Mouse (Mus musculus) midbrain, embryonic 16.5 days (tissue): ENCODE results near the gene Cd81. TPM values are rescaled to one million over a fixed set of nuclear protein-coding genes. Genes with fewer than 3 reads are reported as not detected.

Experiments used
- ATAC-seq: fragments of 200-750 bp; cut with Nextera tagmentation; 2 replicates; pipeline ENCODE4 v1.8.0; 2017; ENCODE audit warnings: moderate TSS enrichment
- H3K27ac ChIP-seq: fragments of 300-500 bp; sonication (generic); 2 replicates; pipeline ENCODE4 v1.5.1; 2014; ENCODE audit warnings: mild to moderate bottlenecking, low read length, mixed read lengths
- H3K27me3 ChIP-seq: fragments of 300-500 bp; sonication (generic); 2 replicates; pipeline ENCODE4 v1.6.1; 2014; ENCODE audit warnings: low read depth, low read length, mixed read lengths; ENCODE audit not compliant: control insufficient read depth, insufficient read depth
- H3K36me3 ChIP-seq: fragments of 300-500 bp; sonication (generic); 2 replicates; pipeline ENCODE4 v1.6.1; 2014; ENCODE audit warnings: mild to moderate bottlenecking, low read length, moderate library complexity, mixed read lengths; ENCODE audit not compliant: control insufficient read depth, insufficient read depth
- H3K4me1 ChIP-seq: fragments of 300-500 bp; sonication (generic); 2 replicates; pipeline ENCODE4 v1.6.1; 2014; ENCODE audit warnings: mild to moderate bottlenecking, low read length, mixed read lengths; ENCODE audit not compliant: control insufficient read depth, insufficient read depth
- H3K4me2 ChIP-seq: fragments of 300-500 bp; sonication (generic); 2 replicates; pipeline ENCODE4 v1.6.1; 2014; ENCODE audit warnings: mild to moderate bottlenecking, low read length, mixed read lengths
- H3K4me3 ChIP-seq: fragments of 300-500 bp; sonication (generic); 2 replicates; pipeline ENCODE4 v1.5.1; 2014; ENCODE audit warnings: low read depth, mild to moderate bottlenecking, low read length, moderate library complexity, mixed read lengths
- H3K9ac ChIP-seq: fragments of 300-500 bp; sonication (generic); 2 replicates; pipeline ENCODE4 v1.6.1; 2014; ENCODE audit warnings: low read depth, low read length, mixed read lengths
- H3K9me3 ChIP-seq: fragments of 300-500 bp; sonication (generic); replicated peaks from 2 replicates; pipeline ENCODE4 v1.6.1; 2014; ENCODE audit warnings: mild to moderate bottlenecking, low read length, mixed read lengths; ENCODE audit not compliant: control insufficient read depth, poor library complexity, severe bottlenecking
- WGBS: fragments of 180-500 bp; shearing (Covaris S2); extraction: QIAGEN DNeasy Blood & Tissue Kit; methylation state at CpG from one replicate; pipeline ENCODE4 v1.1.7; 2014; 5-methylcytosine and 5-hydroxymethylcytosine counted together
- polyA plus RNA-seq: library from polyadenylated mRNA; unstranded; fragments of >200 nt; fragmentation: Nextera tagmentation; extraction: Ambion mirVana; gene quantifications from 2 replicates; pipeline ENCODE4 v1.2.1, GENCODE M21; 2015

The Cd81 gene
- polyA plus RNA-seq, 1 experiment from 2014 or later: 411 TPM

- H3K4me3 ChIP-seq: no peak overlapping the region
- H3K27ac ChIP-seq: no peak overlapping the region
- H3K27me3 ChIP-seq: no peaks in the 10 kb centered on the region
- no peak for ATAC-seq
- H3K4me1 ChIP-seq: no peaks in the 10 kb centered on the region
- H3K36me3 ChIP-seq: no peaks in the 10 kb centered on the region
- WGBS: 75% methylated on average over 3 of the region's 3 CpGs
- no peak overlapping the region for H3K9ac ChIP-seq
- no peaks in the 10 kb centered on the region for H3K9me3 ChIP-seq
- no peak overlapping the region for H3K4me2 ChIP-seq
Measured at GRCm38 (mm10) chr7:143093847-143094246, 41.3 kb downstream of the Cd81 start.

DNA sequence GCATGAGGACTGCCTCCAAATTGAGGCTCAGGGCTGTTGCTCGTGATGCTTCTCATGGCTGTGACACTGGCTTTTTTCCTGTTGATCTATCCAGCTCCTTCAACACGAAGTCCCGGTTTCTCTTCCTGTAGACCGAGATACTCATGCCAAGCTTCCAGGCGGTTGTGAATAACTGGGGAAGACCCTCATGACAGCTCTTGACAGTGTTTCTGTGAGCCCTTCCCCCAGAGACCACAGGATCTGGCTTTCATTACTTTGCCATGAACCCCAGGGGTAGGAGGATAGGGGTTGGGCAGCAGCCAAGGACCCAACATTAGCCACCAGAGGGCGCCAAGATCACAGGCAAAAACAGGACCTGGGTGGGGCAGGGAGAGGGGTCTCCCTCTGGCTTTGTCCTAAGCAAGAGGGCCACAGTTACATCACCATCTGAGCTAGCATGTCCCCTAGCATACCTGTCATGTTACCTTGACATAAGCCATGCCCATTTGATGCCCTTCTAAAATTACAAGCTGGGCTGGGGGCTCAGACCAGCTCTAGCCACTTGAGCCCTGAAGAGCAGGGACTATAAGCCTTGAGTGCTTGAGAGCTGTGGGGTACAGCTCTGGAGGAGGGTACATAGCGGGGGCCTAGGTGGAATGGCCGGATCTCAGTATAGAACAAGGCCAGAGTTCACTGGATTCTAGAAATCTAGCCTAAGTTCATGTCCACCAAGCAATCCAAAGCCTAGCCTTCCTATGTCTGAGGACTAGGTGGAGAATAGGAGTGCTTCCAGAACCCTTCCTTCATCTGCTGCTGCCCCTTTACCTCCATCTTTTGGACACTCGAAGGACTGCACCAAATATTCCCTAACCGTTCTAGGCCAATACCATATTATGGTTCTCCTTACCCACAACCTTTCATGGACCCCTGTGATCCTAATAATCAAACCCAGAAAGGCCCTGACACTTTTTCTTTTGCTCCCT lies 42.3 kb downstream of the Cd81 start, which contains the start of gene Trpm5:
TSS of gene Trpm5 (minus strand) at position 51 of the 962 bp plus-strand sequence.
- ATAC-seq: no peak
- H3K27ac ChIP-seq: no peak within 1 kb of the TSS
- no peaks in the 10 kb centered on the region for H3K9me3 ChIP-seq
- no peak within 1 kb of the TSS for H3K4me2 ChIP-seq
- no peak within 1 kb of the TSS for H3K9ac ChIP-seq
- no peak within 1 kb of the TSS for H3K4me3 ChIP-seq
- H3K36me3 ChIP-seq: no peaks in the 10 kb centered on the region
- WGBS: 50% methylated on average over 10 of the region's 10 CpGs
- H3K27me3 ChIP-seq: no peaks in the 10 kb centered on the region
- H3K4me1 ChIP-seq: no peaks in the 10 kb centered on the region

DNA sequence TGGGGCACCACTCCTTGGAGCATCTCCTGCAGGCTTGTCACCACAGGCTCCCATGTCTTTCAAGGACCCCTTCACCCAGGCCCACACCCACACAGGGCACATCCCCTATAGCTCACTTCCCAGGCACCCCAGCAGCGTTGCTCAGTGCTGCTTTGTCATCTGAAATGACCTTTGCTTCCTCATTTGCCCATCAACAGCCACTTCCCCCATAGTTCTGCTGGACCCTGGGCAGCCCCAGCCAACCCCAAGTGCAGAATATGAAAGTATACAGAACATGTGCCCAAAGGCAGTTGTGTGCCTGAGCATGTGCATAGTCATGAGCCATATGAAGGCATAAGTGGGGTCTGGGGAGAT lies 43.0 kb downstream of the Cd81 start:
- H3K4me1 ChIP-seq: no peaks in the 10 kb centered on the region
- ATAC-seq: no peak
- 64% methylated on average over 1 of the region's 1 CpGs for WGBS
- no peak overlapping the region for H3K4me2 ChIP-seq
- no peak overlapping the region for H3K9ac ChIP-seq
- no peaks in the 10 kb centered on the region for H3K36me3 ChIP-seq
- no peak overlapping the region for H3K4me3 ChIP-seq
- H3K27ac ChIP-seq: no peak overlapping the region
- H3K27me3 ChIP-seq: no peaks in the 10 kb centered on the region
- no peaks in the 10 kb centered on the region for H3K9me3 ChIP-seq

DNA sequence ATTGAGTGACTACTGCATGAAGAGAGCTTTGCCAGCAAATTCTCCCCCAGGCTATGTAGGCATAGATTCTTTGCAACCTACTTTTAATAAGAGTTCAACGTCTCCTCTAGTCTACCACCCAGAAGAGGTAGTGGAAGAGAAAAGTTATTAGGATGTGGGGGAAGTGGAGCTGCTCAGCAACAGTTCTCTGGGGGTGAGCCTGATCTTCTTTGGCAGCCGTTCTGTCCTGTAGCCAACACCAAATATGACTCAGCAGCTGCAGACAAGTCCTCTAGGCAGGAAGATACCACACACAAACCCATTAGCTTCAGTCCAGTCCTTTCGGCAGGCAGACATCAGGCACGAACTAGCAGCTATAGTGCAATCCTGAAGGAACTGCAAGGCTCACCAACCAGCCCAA lies 48.2 kb downstream of the Cd81 start:
- no peaks in the 10 kb centered on the region for H3K4me1 ChIP-seq
- H3K36me3 ChIP-seq: no peaks in the 10 kb centered on the region
- no peak overlapping the region for H3K9ac ChIP-seq
- no peak overlapping the region for H3K4me3 ChIP-seq
- H3K27ac ChIP-seq: no peak overlapping the region
- H3K4me2 ChIP-seq: no peak overlapping the region
- H3K9me3 ChIP-seq: no peaks in the 10 kb centered on the region
- 72% methylated on average over 4 of the region's 4 CpGs for WGBS
- ATAC-seq: no peak
- H3K27me3 ChIP-seq: peaks cover 5% of the 10 kb centered on the region

DNA sequence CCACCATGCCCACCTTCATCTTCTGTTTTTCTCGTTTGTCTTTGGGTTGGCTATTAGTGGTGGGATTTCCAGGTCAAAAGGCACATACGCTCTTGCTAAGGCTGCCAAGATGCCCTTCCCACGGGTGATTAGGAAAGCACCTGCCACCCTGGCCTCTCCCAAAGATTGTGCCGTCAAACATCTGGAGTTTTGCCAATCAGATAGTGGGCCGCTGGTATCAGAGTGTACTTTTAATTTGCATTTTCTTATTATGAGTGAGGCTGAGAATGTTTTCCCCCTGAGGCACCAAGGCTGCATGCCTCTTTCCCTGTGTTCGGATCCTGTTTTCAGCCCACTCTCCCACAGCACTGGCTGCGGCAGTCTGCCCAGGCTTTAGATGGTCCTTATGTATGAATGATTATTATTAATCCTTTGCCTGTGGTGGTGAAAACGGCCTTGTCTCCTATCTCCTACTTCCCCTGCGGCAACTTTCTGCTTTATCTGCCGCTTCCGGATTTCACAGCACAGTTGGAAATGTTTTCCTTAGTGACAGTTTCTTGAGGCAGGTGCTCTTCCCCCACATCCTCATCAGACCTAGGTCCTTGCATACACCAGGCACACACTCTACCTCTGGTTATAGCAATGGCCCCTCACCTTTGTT lies 52.8 kb downstream of the Cd81 start:
- ATAC-seq: no peak
- Histone ChIP-seq H3K36me3 (no peaks in the 10 kb centered on the region), H3K27me3 (peaks cover 40% of the 10 kb centered on the region), H3K9me3 (no peaks in the 10 kb centered on the region), H3K4me2 (no peak overlapping the region), H3K27ac (no peak overlapping the region), H3K4me1 (no peaks in the 10 kb centered on the region), H3K4me3 (no peak overlapping the region), H3K9ac (no peak overlapping the region)
- 64% methylated on average over 11 of the region's 11 CpGs for WGBS

DNA sequence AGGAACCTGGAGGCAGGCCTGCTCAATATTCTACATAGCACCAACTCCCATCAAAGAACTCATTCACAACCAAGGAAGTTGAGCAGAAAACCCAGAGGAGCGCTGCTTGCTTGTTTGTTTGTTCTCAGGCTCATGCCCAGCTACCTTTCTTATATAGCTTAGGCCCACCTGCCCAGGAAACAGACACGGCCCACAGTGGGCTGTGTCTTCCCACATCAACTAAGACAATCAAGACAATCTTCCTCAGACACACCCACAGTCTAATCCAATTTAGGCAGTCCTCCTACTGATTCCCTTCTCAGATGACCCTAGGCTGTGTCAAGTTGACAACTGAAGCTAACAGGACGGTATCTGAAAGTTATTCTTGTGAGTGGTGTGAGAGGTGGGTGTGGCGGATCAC lies 53.5 kb downstream of the Cd81 start, which contains the start of gene Kcnq1:
TSS of gene Kcnq1 (plus strand) at position 301 of the 400 bp plus-strand sequence.
- Histone ChIP-seq H3K36me3 (no peaks in the 10 kb centered on the region), H3K27me3 (peaks cover 40% of the 10 kb centered on the region), H3K4me1 (no peaks in the 10 kb centered on the region), H3K9ac (peak within 1 kb of the TSS; percentile 11; the same call in 1 of the 2 replicates), H3K9me3 (no peaks in the 10 kb centered on the region), H3K4me3 (peak within 1 kb of the TSS; percentile 30), H3K4me2 (peak within 1 kb of the TSS; percentile 57), H3K27ac (no peak within 1 kb of the TSS)
- WGBS: 60% methylated on average over 4 of the region's 4 CpGs
- ATAC-seq: no peak

DNA sequence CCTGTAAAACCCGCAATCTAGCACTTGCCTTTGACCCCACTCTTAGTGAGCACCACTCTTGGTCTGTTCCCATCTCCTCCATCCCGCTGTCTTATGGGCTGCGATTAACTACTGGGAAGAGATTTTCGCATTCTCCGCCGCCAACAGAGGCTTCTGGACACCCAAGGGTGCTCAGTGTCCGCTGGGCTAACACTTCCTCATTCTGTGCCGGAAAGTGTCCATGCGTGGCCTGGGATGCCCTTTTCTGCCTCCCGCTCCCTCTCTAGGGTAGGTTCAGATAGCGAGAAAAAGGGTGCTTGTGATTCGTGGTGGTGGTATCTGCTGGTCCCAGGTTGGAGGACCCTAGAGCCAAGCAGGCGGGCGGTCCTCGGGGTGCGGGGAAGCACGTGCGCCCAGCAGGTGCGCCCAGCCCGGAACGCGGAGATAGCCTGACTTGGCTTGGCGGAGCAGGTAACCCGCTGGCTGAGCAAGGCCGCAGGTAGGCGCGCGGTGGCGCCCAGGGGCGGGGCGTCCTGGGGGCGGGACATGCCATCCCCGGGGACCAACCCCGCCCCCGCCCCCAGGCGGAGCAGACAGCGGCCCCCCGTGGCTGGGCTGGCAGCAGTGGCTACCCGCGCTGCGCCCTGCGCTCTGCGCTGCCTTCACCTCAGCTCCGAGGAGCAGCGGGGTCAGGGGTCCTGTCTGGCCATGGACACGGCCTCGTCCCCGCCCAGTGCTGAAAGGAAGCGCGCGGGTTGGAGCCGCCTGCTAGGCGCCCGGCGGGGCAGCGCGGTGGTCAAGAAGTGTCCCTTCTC lies 54.3 kb downstream of the Cd81 start:
- WGBS: 11% methylated on average over 34 of the region's 57 CpGs
- peaks cover 40% of the 10 kb centered on the region for H3K27me3 ChIP-seq

GRCm38 (mm10) chr7:143108200-143108599 lies 55.7 kb downstream of the Cd81 start:
- Histone ChIP-seq H3K9me3 (no peaks in the 10 kb centered on the region), H3K4me3 (no peak overlapping the region), H3K36me3 (no peaks in the 10 kb centered on the region), H3K9ac (no peak overlapping the region), H3K4me1 (no peaks in the 10 kb centered on the region), H3K27me3 (peaks cover 40% of the 10 kb centered on the region), H3K27ac (no peak overlapping the region), H3K4me2 (no peak overlapping the region)
- no peak for ATAC-seq
- whole genome bisulfite sequencing: 54% methylated on average over 5 of the region's 5 CpGs

More for the DNA sequence above, 54.3 kb downstream of the Cd81 start:
- Histone ChIP-seq H3K4me3 (peak overlapping the region; percentile 30), H3K36me3 (no peaks in the 10 kb centered on the region), H3K4me2 (peak overlapping the region; percentile 57), H3K9me3 (no peaks in the 10 kb centered on the region), H3K4me1 (no peaks in the 10 kb centered on the region), H3K9ac (peak overlapping the region; percentile 11; the same call in 1 of the 2 replicates), H3K27ac (no peak overlapping the region)
- ATAC-seq: no peak
